Mouse (Mus musculus) spleen, adult 2 months (tissue): ENCODE measurements around the gene Emc3. TPM values are rescaled to one million over a fixed set of nuclear protein-coding genes. Genes with fewer than 3 reads are reported as not detected.

Experiments
- DNase-seq, 2 experiments: peaks; one replicate each; pipeline versions ENCODE4 v3.0.0 to v3.0.0-alpha.2; 2012 to 2021; ENCODE audit warnings: low spot score in 2 of 2, low read depth in 1 of 2
- H3K27ac ChIP-seq: fragments of 200-500 bp; 2 replicates; pipeline ENCODE4 v1.5.1; 2012; ENCODE audit warnings: low read length, inconsistent platforms; ENCODE audit not compliant: insufficient read depth
- H3K27me3 ChIP-seq: fragments of 200-500 bp; 2 replicates; pipeline ENCODE4 v1.6.1; 2012; ENCODE audit warnings: mild to moderate bottlenecking, moderate library complexity, low read length, inconsistent platforms; ENCODE audit not compliant: control insufficient read depth, insufficient read depth
- H3K36me3 ChIP-seq: fragments of 200-500 bp; 2 replicates; pipeline ENCODE4 v1.6.1; 2012; ENCODE audit warnings: mild to moderate bottlenecking, low read length, inconsistent platforms; ENCODE audit not compliant: control insufficient read depth, insufficient read depth
- H3K4me1 ChIP-seq: fragments of 200-500 bp; 2 replicates; pipeline ENCODE4 v1.6.1; 2011; ENCODE audit warnings: inconsistent platforms; ENCODE audit not compliant: control insufficient read depth, insufficient read depth, insufficient read length
- H3K4me3 ChIP-seq: fragments of 200-500 bp; 2 replicates; pipeline ENCODE4 v1.5.1; 2011; ENCODE audit warnings: mild to moderate bottlenecking, inconsistent platforms; ENCODE audit not compliant: insufficient read depth, insufficient read length; ENCODE audit errors: extremely low read depth
- CTCF ChIP-seq: fragments of 200-500 bp; IDR thresholded peaks from 2 replicates; pipeline ENCODE4 v1.5.1; 2011; ENCODE audit warnings: mild to moderate bottlenecking, inconsistent platforms; ENCODE audit not compliant: insufficient read depth, insufficient read length, insufficient replicate concordance; ENCODE audit errors: extremely low read depth
- POLR2A ChIP-seq: fragments of 200-500 bp; IDR thresholded peaks from 2 replicates; pipeline ENCODE4 v1.6.1; 2011; ENCODE audit warnings: low read depth, low read length, inconsistent platforms
- WGBS: fragments of 180-500 bp; shearing (Covaris S2); methylation state at CpG from one replicate; pipeline ENCODE4 v1.1.7; 2018; 5-methylcytosine and 5-hydroxymethylcytosine counted together
- polyA plus RNA-seq: library from polyadenylated mRNA; depleted of rRNA; stranded (reverse); fragments of >200 nt; gene quantifications from 2 replicates; pipeline ENCODE4 v1.2.3, GENCODE M21; 2012

Emc3 gene
- polyA plus RNA-seq, 1 experiment, result 18.2 TPM

DNA sequence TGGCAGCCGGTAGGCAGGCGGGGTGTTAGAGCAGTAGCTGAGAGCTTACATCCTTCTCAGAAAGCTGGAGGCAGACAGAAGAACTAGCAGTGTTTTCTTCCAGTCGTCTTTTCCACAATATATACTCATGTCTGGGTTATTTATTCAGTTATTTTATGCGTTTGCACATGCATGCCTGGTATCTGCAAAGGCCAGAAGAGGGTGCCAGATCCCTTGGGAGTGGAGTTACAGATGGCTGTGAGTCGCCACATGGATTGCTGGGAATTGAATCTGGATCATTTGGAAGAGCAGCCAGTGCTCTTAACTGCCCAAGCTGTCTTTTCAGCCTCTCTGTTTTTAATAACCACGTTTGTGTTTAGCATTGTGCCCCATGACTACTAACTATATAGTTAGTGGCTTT, 10.2 kb upstream of the Emc3 start:
- H3K4me3 ChIP-seq, result no peak overlapping the region
- 94% methylated on average over 6 of the region's 6 CpGs for WGBS
- H3K4me1 ChIP-seq, result no peaks in the 10 kb centered on the region
- H3K27ac ChIP-seq, result no peak overlapping the region
- no peaks in the 10 kb centered on the region for H3K36me3 ChIP-seq
- DNase-seq, result no peak
- no peaks in the 10 kb centered on the region for H3K27me3 ChIP-seq
- TF ChIP-seq POLR2A (no peak), CTCF (no peak)

DNA sequence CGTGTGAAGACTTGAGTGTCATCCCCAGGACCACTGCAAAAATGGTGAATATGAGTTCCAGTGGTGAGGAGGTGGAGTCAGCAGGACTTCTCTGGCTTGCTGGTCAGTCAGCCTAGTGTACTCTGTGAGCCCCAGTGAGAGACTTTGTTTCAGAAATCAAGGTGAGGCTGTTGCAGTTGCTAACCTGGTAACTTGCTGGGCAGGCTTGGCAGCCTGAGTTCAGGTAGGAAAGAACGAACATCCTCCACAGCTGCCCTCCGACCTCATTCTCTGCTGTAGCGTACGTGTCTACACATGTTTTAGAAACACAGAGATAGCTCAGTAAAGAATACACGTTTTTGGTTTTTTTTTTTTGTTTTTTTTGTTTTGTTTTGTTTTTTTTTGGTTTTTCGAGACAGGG, 3.4 kb upstream of the Emc3 start:
- Histone ChIP-seq H3K36me3 (no peaks in the 10 kb centered on the region), H3K27me3 (no peaks in the 10 kb centered on the region), H3K4me3 (no peak overlapping the region), H3K4me1 (peaks cover 4% of the 10 kb centered on the region), H3K27ac (no peak overlapping the region)
- 90% methylated on average over 7 of the region's 7 CpGs for WGBS
- DNase-seq, result no peak
- no peak for TF ChIP-seq POLR2A
- TF ChIP-seq CTCF, result no peak

DNA sequence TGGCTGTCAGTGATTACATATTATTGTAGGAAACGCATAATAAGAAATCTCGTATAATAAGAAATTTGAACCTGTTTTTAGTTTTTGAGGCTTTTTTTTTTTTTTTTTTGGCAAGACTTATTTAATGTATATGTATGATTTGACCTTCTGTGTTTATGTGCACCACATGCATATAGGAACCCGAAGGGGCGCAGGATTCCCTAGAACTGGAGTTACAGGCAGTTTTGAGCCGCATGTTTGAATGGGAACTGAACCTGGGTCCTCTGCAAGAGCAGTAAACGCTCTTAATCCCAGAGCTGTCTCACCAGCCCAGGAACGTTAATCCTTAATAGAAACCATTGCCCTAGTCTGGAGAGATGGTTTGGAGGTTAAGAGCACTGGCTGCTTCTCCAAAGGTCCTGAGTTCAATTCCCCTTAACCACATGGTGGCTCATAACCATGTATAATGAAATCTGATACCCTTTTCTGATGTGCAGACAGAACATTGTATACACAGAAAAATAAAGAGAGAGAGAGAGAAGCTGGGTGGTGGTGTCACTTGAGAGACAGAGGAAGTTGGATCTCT, 470 bp upstream of the Emc3 start:
- TF ChIP-seq CTCF, result no peak
- TF ChIP-seq POLR2A, result no peak
- Histone ChIP-seq H3K36me3 (no peaks in the 10 kb centered on the region), H3K27me3 (no peaks in the 10 kb centered on the region), H3K27ac (0 out of 2 replicates have a peak overlapping the region, but pooled peaks have one; percentile 77), H3K4me1 (peaks cover 7% of the 10 kb centered on the region), H3K4me3 (peak overlapping the region; percentile 99)
- DNase-seq, result no peak
- 5% methylated on average over 7 of the region's 7 CpGs for WGBS

DNA sequence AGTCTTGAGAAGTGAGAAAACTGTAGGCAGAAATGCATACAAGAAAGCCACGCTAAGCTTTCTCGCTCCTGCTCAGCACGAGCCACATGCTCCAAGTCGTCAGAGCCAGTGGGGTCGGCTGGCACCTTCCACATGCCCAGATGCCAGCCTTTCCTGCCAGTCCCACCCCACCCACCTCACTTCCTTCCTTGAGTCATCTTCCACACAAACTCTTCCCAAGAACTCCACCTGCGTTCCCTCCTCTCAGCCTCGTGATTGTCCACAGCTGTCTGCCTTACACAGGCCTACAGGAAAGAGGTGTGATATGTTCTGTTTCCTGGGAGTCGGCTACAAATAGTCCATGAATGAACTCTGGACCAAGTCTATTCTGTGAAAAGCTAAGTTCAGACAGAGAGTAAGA, 8.0 kb downstream of the Emc3 start:
- H3K27me3 ChIP-seq, result no peaks in the 10 kb centered on the region
- H3K4me3 ChIP-seq, result no peak overlapping the region
- WGBS, result 59% methylated on average over 8 of the region's 8 CpGs
- H3K4me1 ChIP-seq, result no peaks in the 10 kb centered on the region
- DNase-seq, result no peak
- TF ChIP-seq POLR2A (no peak), CTCF (no peak)
- H3K36me3 ChIP-seq, result peaks cover 30% of the 10 kb centered on the region
- H3K27ac ChIP-seq, result no peak overlapping the region

DNA sequence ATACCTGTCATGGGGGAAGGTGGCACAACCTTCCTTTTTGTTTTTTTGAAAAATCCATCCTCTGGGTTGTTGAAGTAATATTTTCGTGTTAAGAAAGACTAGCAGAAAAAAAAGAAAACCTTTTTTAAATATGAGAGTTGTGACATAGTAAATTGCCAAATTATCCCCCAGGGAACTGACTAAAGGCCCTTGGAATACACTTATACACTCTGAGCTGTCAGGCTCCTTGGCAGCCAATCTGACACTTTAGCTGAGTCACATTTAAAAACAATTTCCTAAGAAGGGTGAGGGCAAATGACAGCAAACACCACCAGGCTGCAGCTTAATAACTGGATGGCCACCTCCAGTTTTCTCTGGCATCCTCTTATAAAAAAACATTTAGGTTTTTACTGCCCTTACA, 9.1 kb downstream of the Emc3 start:
- TF ChIP-seq POLR2A (no peak), CTCF (no peak)
- 86% methylated on average over 1 of the region's 1 CpGs for WGBS
- peaks cover 30% of the 10 kb centered on the region for H3K36me3 ChIP-seq

DNA sequence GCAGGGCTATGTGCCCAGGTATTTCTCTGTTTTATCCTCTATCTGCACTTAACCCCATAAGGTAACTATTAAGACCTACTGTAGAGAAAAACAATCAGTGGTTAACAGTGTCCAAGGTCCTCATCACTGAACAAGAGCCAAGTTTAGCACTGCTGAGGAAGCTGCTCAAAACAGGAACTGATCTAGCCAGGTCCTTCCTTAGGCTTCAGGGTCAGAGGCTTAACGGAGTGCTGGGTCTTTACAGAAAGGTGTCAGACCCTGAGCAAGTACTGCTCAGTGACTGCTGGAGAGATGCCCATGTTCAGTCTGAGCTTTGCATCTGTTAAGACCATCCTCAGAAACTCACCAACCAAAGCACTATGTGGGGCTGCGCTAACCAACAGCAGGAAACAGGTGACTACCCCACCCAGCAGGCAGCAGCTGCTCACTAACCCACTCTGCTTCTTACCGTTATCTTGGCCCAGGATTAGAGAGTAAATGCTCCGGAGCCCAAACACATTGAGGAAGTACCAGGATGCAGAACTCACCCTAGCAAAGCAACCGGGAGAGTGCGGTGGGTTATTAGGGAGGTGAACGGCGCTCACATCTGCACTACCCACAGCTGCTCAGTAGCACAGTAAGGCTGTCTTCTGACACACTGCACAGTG, 13.9 kb downstream of the Emc3 start:
- no peak for DNase-seq
- H3K36me3 ChIP-seq, result peaks cover 47% of the 10 kb centered on the region
- no peak overlapping the region for H3K4me3 ChIP-seq
- peaks cover 7% of the 10 kb centered on the region; the same call in 1 of the 2 replicates for H3K4me1 ChIP-seq
- H3K27me3 ChIP-seq, result no peaks in the 10 kb centered on the region
- 11% methylated on average over 8 of the region's 8 CpGs for WGBS
- H3K27ac ChIP-seq, result peak overlapping the region; percentile 54
- TF ChIP-seq POLR2A, result no peak
- no peak for TF ChIP-seq CTCF

More for the DNA sequence above, 9.1 kb downstream of the Emc3 start:
- Histone ChIP-seq H3K4me1 (peaks cover 7% of the 10 kb centered on the region; the same call in 1 of the 2 replicates), H3K27ac (no peak overlapping the region), H3K4me3 (no peak overlapping the region), H3K27me3 (no peaks in the 10 kb centered on the region)
- no peak for DNase-seq

DNA sequence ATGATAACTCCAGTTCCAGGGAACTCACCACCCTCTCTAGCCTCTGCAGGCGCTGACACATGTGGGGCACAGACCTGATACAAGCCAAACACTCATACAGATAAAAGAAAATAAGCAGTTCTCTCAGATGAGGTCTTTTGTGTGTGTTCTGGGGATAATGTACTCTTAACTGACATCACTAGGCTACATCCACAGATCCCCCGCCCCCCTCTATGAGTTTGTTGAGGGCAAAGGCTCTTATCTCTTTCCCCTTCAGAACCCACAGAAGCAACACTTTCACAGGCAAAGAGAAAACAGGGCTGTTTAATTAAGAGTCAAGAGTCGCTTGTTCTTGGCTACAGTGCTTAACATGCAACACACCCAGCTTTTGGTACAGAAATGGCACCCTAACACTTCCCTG, 16.9 kb downstream of the Emc3 start:
- no peak for DNase-seq
- peaks cover 32% of the 10 kb centered on the region for H3K36me3 ChIP-seq
- 80% methylated on average over 3 of the region's 3 CpGs for WGBS
- no peak for TF ChIP-seq CTCF
- no peak for TF ChIP-seq POLR2A
- H3K4me3 ChIP-seq, result no peak overlapping the region
- H3K27ac ChIP-seq, result no peak overlapping the region
- no peaks in the 10 kb centered on the region for H3K27me3 ChIP-seq
- H3K4me1 ChIP-seq, result peaks cover 7% of the 10 kb centered on the region; the same call in 1 of the 2 replicates
